Comparison of ENCODE assay signal across 25 mouse cellular contexts in genomic region chr6:120232885-120233284, GRCm38 (mm10).
DNase-seq lines count a peak whose midpoint lies in the region; ATAC-seq and TF ChIP-seq lines count a peak whose summit lies in the region.
"Had no signal": no experiment of that assay in that cellular context is flagged by ENCODE, and none has a peak within 500 bp of the region (broad histone marks: within the 10 kb centered on the region; RNA-seq: fewer than 3 reads in every experiment).

No protein-coding gene starts in this region.

- H3K27me3 ChIP-seq in intestine, embryonic 15.5 days (replicated peaks): no peaks in the 10 kb centered on the region
- H3K27me3 ChIP-seq in intestine, postnatal 0 days (replicated peaks; ENCODE audit: control insufficient read depth, insufficient read depth, low read length): no peaks in the 10 kb centered on the region
- H3K27me3 ChIP-seq in stomach, postnatal 0 days (ENCODE audit: control insufficient read depth, insufficient read depth, low read length): no peaks in the 10 kb centered on the region
- no peaks in the 10 kb centered on the region for H3K27me3 ChIP-seq in lung, postnatal 0 days (replicated peaks; ENCODE audit: insufficient read depth, low read length)
- H3K27me3 ChIP-seq: embryonic facial prominence, embryonic 13.5 days; embryonic facial prominence, embryonic 15.5 days; forebrain, embryonic 12.5 days; Patski had no signal

- no peak for TF ChIP-seq EP300 in stomach, postnatal 0 days (optimal IDR thresholded peaks at IDR 0.05)
- no peak for TF ChIP-seq EP300 in lung, postnatal 0 days (IDR thresholded peaks at IDR 0.05)

- 65% methylated on average over 6 of the region's 6 CpGs for WGBS in intestine, embryonic 15.5 days
- WGBS in intestine, postnatal 0 days: 40% methylated on average over 6 of the region's 6 CpGs
- WGBS in stomach, postnatal 0 days: 66% methylated on average over 6 of the region's 6 CpGs
- WGBS in lung, postnatal 0 days: 91% methylated on average over 6 of the region's 6 CpGs

- H3K9me3 ChIP-seq in intestine, embryonic 15.5 days: no peaks in the 10 kb centered on the region
- no peaks in the 10 kb centered on the region for H3K9me3 ChIP-seq in intestine, postnatal 0 days (ENCODE audit: control insufficient read depth)
- no peaks in the 10 kb centered on the region for H3K9me3 ChIP-seq in stomach, postnatal 0 days (ENCODE audit: control insufficient read depth, low read length)
- no peaks in the 10 kb centered on the region for H3K9me3 ChIP-seq in lung, postnatal 0 days (ENCODE audit: low read length)
- H3K9me3 ChIP-seq: embryonic facial prominence, embryonic 13.5 days; embryonic facial prominence, embryonic 15.5 days; forebrain, embryonic 10.5 days; forebrain, embryonic 12.5 days; G1E had no signal

- peaks cover 6% of the 10 kb centered on the region; the same call in 1 of the 2 replicates for H3K4me1 ChIP-seq in intestine, embryonic 15.5 days (replicated peaks)
- H3K4me1 ChIP-seq in intestine, postnatal 0 days (replicated peaks; ENCODE audit: control insufficient read depth, insufficient read depth, low read length): no peaks in the 10 kb centered on the region; the same call in 1 of the 2 replicates
- no peaks in the 10 kb centered on the region for H3K4me1 ChIP-seq in stomach, postnatal 0 days (replicated peaks; ENCODE audit: control insufficient read depth, insufficient read depth)
- H3K4me1 ChIP-seq in lung, postnatal 0 days (ENCODE audit: insufficient read depth, low read depth, low read length): no peaks in the 10 kb centered on the region
- H3K4me1 ChIP-seq: embryonic facial prominence, embryonic 13.5 days; embryonic facial prominence, embryonic 15.5 days had no signal

- H3K4me3 ChIP-seq in intestine, embryonic 15.5 days (replicated peaks): no peak overlapping the region
- no peak overlapping the region for H3K4me3 ChIP-seq in intestine, postnatal 0 days (ENCODE audit: low read depth, low read length)
- no peak overlapping the region for H3K4me3 ChIP-seq in stomach, postnatal 0 days (ENCODE audit: low read depth, low read length)
- no peak overlapping the region for H3K4me3 ChIP-seq in lung, postnatal 0 days (ENCODE audit: low read depth, low read length)
- H3K4me3 ChIP-seq: embryonic facial prominence, embryonic 13.5 days; embryonic facial prominence, embryonic 15.5 days; erythroblast, embryonic 14.5 days; forebrain, embryonic 10.5 days; forebrain, embryonic 12.5 days had no signal

- H3K36me3 ChIP-seq in intestine, embryonic 15.5 days: no peaks in the 10 kb centered on the region
- H3K36me3 ChIP-seq in intestine, postnatal 0 days (ENCODE audit: control insufficient read depth, insufficient read depth): no peaks in the 10 kb centered on the region
- no peaks in the 10 kb centered on the region for H3K36me3 ChIP-seq in stomach, postnatal 0 days (ENCODE audit: control insufficient read depth, insufficient read depth, low read length)
- no peaks in the 10 kb centered on the region for H3K36me3 ChIP-seq in lung, postnatal 0 days (ENCODE audit: insufficient read depth, low read length)
- H3K36me3 ChIP-seq: embryonic facial prominence, embryonic 13.5 days; embryonic facial prominence, embryonic 15.5 days; forebrain, embryonic 10.5 days; forebrain, embryonic 12.5 days; G1E had no signal

- no peak for TF ChIP-seq CTCF in intestine, postnatal 0 days (IDR thresholded peaks at IDR 0.05; ENCODE audit: low read depth)
- no peak for TF ChIP-seq CTCF in stomach, postnatal 0 days (IDR thresholded peaks at IDR 0.05; ENCODE audit: low read depth)
- no peak for TF ChIP-seq CTCF in lung, postnatal 0 days (IDR thresholded peaks at IDR 0.05)

- DNase-seq in stomach, postnatal 0 days (ENCODE audit: low spot score): no peak
- no peak for DNase-seq in urinary bladder, postnatal 4 days (ENCODE audit: low spot score in 2 of 2)
- no peak for DNase-seq in lung, postnatal 0 days (ENCODE audit: low spot score)
- no peak for DNase-seq in embryo, embryonic 10.5 days (ENCODE audit: low spot score)
- DNase-seq: adrenal gland, adult 8-10 months; adrenal gland, postnatal 14 days; adrenal gland, postnatal 36 days; cerebellum, adult 11-12 months; cerebellum, adult 2 months; cerebellum, adult 9-10 months; cerebellum, postnatal 10 days; cerebellum, postnatal 25 days; embryo, embryonic 11 days had no signal

- no peak overlapping the region for H3K4me2 ChIP-seq in intestine, embryonic 15.5 days (replicated peaks)
- no peak overlapping the region for H3K4me2 ChIP-seq in intestine, postnatal 0 days (replicated peaks; ENCODE audit: low read depth)
- H3K4me2 ChIP-seq in stomach, postnatal 0 days (replicated peaks; ENCODE audit: low read depth): no peak overlapping the region
- no peak overlapping the region for H3K4me2 ChIP-seq in lung, postnatal 0 days (replicated peaks; ENCODE audit: low read depth, low read length)
- H3K4me2 ChIP-seq: embryonic facial prominence, embryonic 13.5 days; embryonic facial prominence, embryonic 15.5 days; forebrain, embryonic 12.5 days had no signal

- H3K9ac ChIP-seq in intestine, embryonic 15.5 days: no peak overlapping the region
- H3K9ac ChIP-seq in intestine, postnatal 0 days (ENCODE audit: low read depth, low read length): no peak overlapping the region
- no peak overlapping the region for H3K9ac ChIP-seq in stomach, postnatal 0 days (ENCODE audit: low read length)
- no peak overlapping the region for H3K9ac ChIP-seq in lung, postnatal 0 days (replicated peaks; ENCODE audit: low read depth)
- H3K9ac ChIP-seq: embryonic facial prominence, embryonic 13.5 days; embryonic facial prominence, embryonic 15.5 days; forebrain, embryonic 12.5 days had no signal

- H3K27ac ChIP-seq in intestine, embryonic 15.5 days: 0 out of 2 replicates have a peak overlapping the region, but pooled peaks have one; percentile 40
- H3K27ac ChIP-seq in intestine, postnatal 0 days (ENCODE audit: low read depth, low read length): no peak overlapping the region
- H3K27ac ChIP-seq in stomach, postnatal 0 days (replicated peaks): no peak overlapping the region
- H3K27ac ChIP-seq in lung, postnatal 0 days (ENCODE audit: low read length): no peak overlapping the region
- H3K27ac ChIP-seq: embryonic facial prominence, embryonic 13.5 days; embryonic facial prominence, embryonic 15.5 days; forebrain, embryonic 10.5 days; forebrain, embryonic 12.5 days had no signal

- peak; percentile 69 for ATAC-seq in intestine, embryonic 15.5 days
- ATAC-seq in intestine, postnatal 0 days: peak; percentile 62
- peak; percentile 35; the same call in 1 of the 2 replicates for ATAC-seq in stomach, postnatal 0 days (ENCODE audit: low FRiP score, low TSS enrichment)
- no peak for ATAC-seq in lung, postnatal 0 days
- ATAC-seq: activated CD4-positive, CD25-positive, alpha-beta regulatory T cell, adult 4 months; forebrain, embryonic 14.5 days; forebrain, embryonic 16.5 days; Patski had no signal
